Mouse (Mus musculus) liver, postnatal 0 days (tissue): Measurements from ENCODE around the gene Med12l.

Source experiments
- CTCF ChIP-seq: sonication (generic); IDR thresholded peaks from 2 replicates; pipeline ENCODE4 v1.5.1; 2016; ENCODE audit warnings: antibody characterized with exemption, low read depth
- EP300 ChIP-seq: IDR thresholded peaks from 2 replicates; pipeline ENCODE4 v1.6.1; 2016; ENCODE audit warnings: antibody characterized with exemption, low read depth, mild to moderate bottlenecking

- TF ChIP-seq EP300 (no peak), CTCF (no peak)
These were observed 56.5 kb downstream of the Med12l start for GRCm38 (mm10) chr3:59062141-59062540.
